Mouse (Mus musculus) hindbrain, embryonic 12.5 days (tissue): ENCODE data around the gene Cyp2b19. TPM values are rescaled to one million over a fixed set of nuclear protein-coding genes. Genes with fewer than 3 reads are reported as not detected.

ENCODE experiments used
- ATAC-seq: fragments of 200-750 bp; cut with Nextera tagmentation; 2 replicates; pipeline ENCODE4 v1.8.0; 2017; ENCODE audit warnings: moderate TSS enrichment; ENCODE audit not compliant: low FRiP score
- H3K27ac ChIP-seq: fragments of 300-500 bp; sonication (generic); 2 replicates; pipeline ENCODE4 v1.5.1; 2016; ENCODE audit warnings: mild to moderate bottlenecking
- H3K27me3 ChIP-seq: fragments of 300-500 bp; sonication (generic); 2 replicates; pipeline ENCODE4 v1.6.1; 2016; ENCODE audit warnings: mild to moderate bottlenecking
- H3K36me3 ChIP-seq: fragments of 300-500 bp; sonication (generic); 2 replicates; pipeline ENCODE4 v1.6.1; 2016; ENCODE audit warnings: mild to moderate bottlenecking
- H3K4me1 ChIP-seq: fragments of 300-500 bp; sonication (generic); 2 replicates; pipeline ENCODE4 v1.6.1; 2016
- H3K4me2 ChIP-seq: fragments of 300-500 bp; sonication (generic); replicated peaks from 2 replicates; pipeline ENCODE4 v1.6.1; 2016; ENCODE audit warnings: mild to moderate bottlenecking
- H3K4me3 ChIP-seq: fragments of 300-500 bp; sonication (generic); 2 replicates; pipeline ENCODE4 v1.5.1; 2016; ENCODE audit warnings: mild to moderate bottlenecking
- H3K9ac ChIP-seq: fragments of 300-500 bp; sonication (generic); 2 replicates; pipeline ENCODE4 v1.6.1; 2016; ENCODE audit warnings: mild to moderate bottlenecking, moderate library complexity
- H3K9me3 ChIP-seq: fragments of 300-500 bp; sonication (generic); replicated peaks from 2 replicates; pipeline ENCODE4 v1.6.1; 2016; ENCODE audit warnings: mild to moderate bottlenecking
- WGBS: fragments of 180-500 bp; shearing (Covaris S2); methylation state at CpG from one replicate; pipeline ENCODE4 v1.1.7; 2016; 5-methylcytosine and 5-hydroxymethylcytosine counted together
- polyA plus RNA-seq: library from polyadenylated mRNA; unstranded; fragments of >200 nt; fragmentation: Nextera tagmentation; extraction: Ambion mirVana; gene quantifications from 2 replicates; pipeline ENCODE4 v1.2.1, GENCODE M21; 2016

The Cyp2b19 gene
- 0.10 and 0.18 TPM in 2 replicates for polyA plus RNA-seq

- Histone ChIP-seq H3K4me2 (no peak within 1 kb of the TSS), H3K36me3 (no peaks in the 10 kb centered on the region), H3K27me3 (no peaks in the 10 kb centered on the region), H3K4me1 (no peaks in the 10 kb centered on the region), H3K9ac (no peak within 1 kb of the TSS), H3K4me3 (no peak within 1 kb of the TSS), H3K27ac (no peak within 1 kb of the TSS), H3K9me3 (peaks cover 10% of the 10 kb centered on the region)
- WGBS: 89% methylated on average over 2 of the region's 2 CpGs
- no peak for ATAC-seq
Measured at GRCm38 (mm10) chr7:26756842-26757241, at the start of gene Cyp2b19. TSS of gene Cyp2b19 (plus strand) at chr7:26757142.

- Histone ChIP-seq H3K4me3 (no peak overlapping the region), H3K9ac (no peak overlapping the region), H3K4me1 (no peaks in the 10 kb centered on the region), H3K4me2 (no peak overlapping the region), H3K9me3 (peaks cover under 1% of the 10 kb centered on the region), H3K36me3 (no peaks in the 10 kb centered on the region), H3K27me3 (no peaks in the 10 kb centered on the region), H3K27ac (no peak overlapping the region)
- no peak for ATAC-seq
- WGBS: 86% methylated on average over 11 of the region's 11 CpGs
Measured at GRCm38 (mm10) chr7:26711061-26711460, 45.9 kb upstream of the Cyp2b19 start.

GRCm38 (mm10) chr7:26738940-26739339 lies 18.0 kb upstream of the Cyp2b19 start:
- Histone ChIP-seq H3K27ac (no peak overlapping the region), H3K4me3 (no peak overlapping the region), H3K9me3 (no peaks in the 10 kb centered on the region), H3K27me3 (no peaks in the 10 kb centered on the region), H3K4me2 (no peak overlapping the region), H3K4me1 (no peaks in the 10 kb centered on the region), H3K9ac (no peak overlapping the region), H3K36me3 (no peaks in the 10 kb centered on the region)
- no peak for ATAC-seq

- no peaks in the 10 kb centered on the region for H3K9me3 ChIP-seq
- no peaks in the 10 kb centered on the region for H3K27me3 ChIP-seq
- H3K4me2 ChIP-seq: no peak overlapping the region
- WGBS: 83% methylated on average over 4 of the region's 4 CpGs
- H3K27ac ChIP-seq: no peak overlapping the region
- no peaks in the 10 kb centered on the region for H3K36me3 ChIP-seq
- H3K4me1 ChIP-seq: no peaks in the 10 kb centered on the region
- no peak overlapping the region for H3K9ac ChIP-seq
- ATAC-seq: no peak
- H3K4me3 ChIP-seq: no peak overlapping the region
Measured at GRCm38 (mm10) chr7:26743948-26744347, 13.0 kb upstream of the Cyp2b19 start.

GRCm38 (mm10) chr7:26745486-26745885 lies 11.5 kb upstream of the Cyp2b19 start:
- no peaks in the 10 kb centered on the region for H3K4me1 ChIP-seq

GRCm38 (mm10) chr7:26767084-26767483 lies 10.1 kb downstream of the Cyp2b19 start:
- Histone ChIP-seq H3K4me2 (no peak overlapping the region), H3K9me3 (no peaks in the 10 kb centered on the region), H3K4me3 (no peak overlapping the region), H3K27ac (no peak overlapping the region), H3K27me3 (no peaks in the 10 kb centered on the region), H3K4me1 (no peaks in the 10 kb centered on the region), H3K36me3 (no peaks in the 10 kb centered on the region), H3K9ac (no peak overlapping the region)
- no peak for ATAC-seq
- 65% methylated on average over 1 of the region's 1 CpGs for WGBS

More at GRCm38 (mm10) chr7:26745486-26745885, 11.5 kb upstream of the Cyp2b19 start:
- Histone ChIP-seq H3K27me3 (no peaks in the 10 kb centered on the region), H3K27ac (no peak overlapping the region), H3K4me3 (no peak overlapping the region), H3K36me3 (no peaks in the 10 kb centered on the region), H3K9ac (no peak overlapping the region), H3K9me3 (no peaks in the 10 kb centered on the region), H3K4me2 (no peak overlapping the region)
- WGBS: 63% methylated on average over 1 of the region's 1 CpGs
- ATAC-seq: no peak

- H3K36me3 ChIP-seq: no peaks in the 10 kb centered on the region
- H3K4me2 ChIP-seq: no peak overlapping the region
- no peaks in the 10 kb centered on the region for H3K4me1 ChIP-seq
- no peak for ATAC-seq
- WGBS: 84% methylated on average over 9 of the region's 9 CpGs
- no peaks in the 10 kb centered on the region for H3K27me3 ChIP-seq
- H3K4me3 ChIP-seq: no peak overlapping the region
- no peaks in the 10 kb centered on the region for H3K9me3 ChIP-seq
- H3K27ac ChIP-seq: no peak overlapping the region
- H3K9ac ChIP-seq: no peak overlapping the region
Measured at GRCm38 (mm10) chr7:26769881-26770470, 13.0 kb downstream of the Cyp2b19 start.

- WGBS: 78% methylated on average over 3 of the region's 3 CpGs
Measured at GRCm38 (mm10) chr7:26772866-26773586, 16.1 kb downstream of the Cyp2b19 start.

GRCm38 (mm10) chr7:26775866-26776265 lies 18.9 kb downstream of the Cyp2b19 start:
- H3K4me1 ChIP-seq: no peaks in the 10 kb centered on the region
- H3K4me2 ChIP-seq: no peak overlapping the region
- no peaks in the 10 kb centered on the region; the same call in 1 of the 2 replicates for H3K9me3 ChIP-seq
- H3K4me3 ChIP-seq: no peak overlapping the region
- ATAC-seq: no peak
- H3K9ac ChIP-seq: no peak overlapping the region
- WGBS: 15% methylated on average over 5 of the region's 6 CpGs
- no peak overlapping the region for H3K27ac ChIP-seq
- no peaks in the 10 kb centered on the region for H3K27me3 ChIP-seq
- H3K36me3 ChIP-seq: no peaks in the 10 kb centered on the region

More at GRCm38 (mm10) chr7:26772866-26773586, 16.1 kb downstream of the Cyp2b19 start:
- H3K27me3 ChIP-seq: no peaks in the 10 kb centered on the region
- no peak for ATAC-seq
- no peak overlapping the region for H3K4me2 ChIP-seq
- H3K4me1 ChIP-seq: no peaks in the 10 kb centered on the region
- no peaks in the 10 kb centered on the region for H3K9me3 ChIP-seq
- no peak overlapping the region for H3K9ac ChIP-seq
- H3K36me3 ChIP-seq: no peaks in the 10 kb centered on the region
- no peak overlapping the region for H3K4me3 ChIP-seq
- no peak overlapping the region for H3K27ac ChIP-seq

GRCm38 (mm10) chr7:26777806-26778205 lies 20.9 kb downstream of the Cyp2b19 start:
- Histone ChIP-seq H3K27ac (no peak overlapping the region), H3K9ac (no peak overlapping the region), H3K27me3 (no peaks in the 10 kb centered on the region), H3K9me3 (no peaks in the 10 kb centered on the region; the same call in 1 of the 2 replicates), H3K4me1 (no peaks in the 10 kb centered on the region), H3K4me2 (no peak overlapping the region), H3K4me3 (no peak overlapping the region), H3K36me3 (no peaks in the 10 kb centered on the region)
- ATAC-seq: no peak
- 54% methylated on average over 2 of the region's 2 CpGs for WGBS

- no peak overlapping the region for H3K27ac ChIP-seq
- no peaks in the 10 kb centered on the region for H3K4me1 ChIP-seq
- no peaks in the 10 kb centered on the region; the same call in 1 of the 2 replicates for H3K9me3 ChIP-seq
- 36% methylated on average over 6 of the region's 6 CpGs for WGBS
- H3K4me2 ChIP-seq: no peak overlapping the region
- no peaks in the 10 kb centered on the region for H3K36me3 ChIP-seq
- H3K27me3 ChIP-seq: no peaks in the 10 kb centered on the region
- H3K4me3 ChIP-seq: no peak overlapping the region
- no peak for ATAC-seq
- no peak overlapping the region for H3K9ac ChIP-seq
Measured at GRCm38 (mm10) chr7:26778474-26778873, 21.5 kb downstream of the Cyp2b19 start.

- H3K9ac ChIP-seq: no peak overlapping the region
- no peaks in the 10 kb centered on the region for H3K27me3 ChIP-seq
- WGBS: 78% methylated on average over 5 of the region's 5 CpGs
- H3K36me3 ChIP-seq: no peaks in the 10 kb centered on the region
- H3K9me3 ChIP-seq: no peaks in the 10 kb centered on the region; the same call in 1 of the 2 replicates
- no peak overlapping the region for H3K4me3 ChIP-seq
- H3K4me1 ChIP-seq: no peaks in the 10 kb centered on the region
- H3K27ac ChIP-seq: no peak overlapping the region
- peak overlapping the region; percentile 36; the same call in 1 of the 2 replicates for H3K4me2 ChIP-seq
- peak; percentile 57; the same call in 1 of the 2 replicates for ATAC-seq
Measured at GRCm38 (mm10) chr7:26779799-26780416, 23.0 kb downstream of the Cyp2b19 start.
